Mouse (Mus musculus): ENCODE measurements around the gene Bmt2.

- TF ChIP-seq POLR2A (IDR thresholded peaks at IDR 0.05; ENCODE audit: extremely low read depth, insufficient read depth, low read length) (no peak), CTCF (IDR thresholded peaks at IDR 0.05; ENCODE audit: low read depth, low read length) (no peak)
These were observed 6.3 kb upstream of the Bmt2 start for GRCm38 (mm10) chr6:13683929-13684595.

All from liver, adult 2 months (tissue).